Mouse (Mus musculus) cortical plate, adult 2 months (tissue): ENCODE measurements at regions not wholly inside any gene's neighbourhood (a gene's known extent, or its start where the extent isn't known, plus 50 kb on each side); places are given as distances from the start of the nearest gene placed in this dataset.

ENCODE experiments used
- CTCF ChIP-seq: fragments of 200-500 bp; IDR thresholded peaks from 2 replicates; pipeline ENCODE4 v1.5.1; 2011; ENCODE audit warnings: mild to moderate bottlenecking, control low read depth, low read length; ENCODE audit not compliant: insufficient read depth; ENCODE audit errors: extremely low read depth
- POLR2A ChIP-seq: fragments of 200-500 bp; IDR thresholded peaks from 2 replicates; pipeline ENCODE4 v1.6.1; 2011; ENCODE audit warnings: mild to moderate bottlenecking, low read length, control low read depth; ENCODE audit not compliant: insufficient read depth; ENCODE audit errors: extremely low read depth

GRCm38 (mm10) chr7:111366951-111367653 is 284.3 kb upstream of the Eif4g2 start:
- no peak for TF ChIP-seq CTCF
- TF ChIP-seq POLR2A = no peak
